Mouse (Mus musculus) intestine, embryonic 14.5 days (tissue): Measurements from ENCODE around the gene Gm16434. TPM values are rescaled to one million over a fixed set of nuclear protein-coding genes. Genes with fewer than 3 reads are reported as not detected.
"Not testable (repeated sequence)": the region's sequence is repeated elsewhere in the genome, so short reads cannot be mapped to it uniquely, and the experiment has no call there.

Experiments used
- ATAC-seq: fragments of 200-750 bp; cut with Nextera tagmentation; replicated peaks from 2 replicates; pipeline ENCODE4 v1.8.0; 2017; ENCODE audit warnings: low read depth, moderate number of reproducible peaks, moderate TSS enrichment, moderate library complexity; ENCODE audit not compliant: low FRiP score, low TSS enrichment
- DNase-seq: peaks from one replicate; pipeline ENCODE4 v3.0.0-alpha.2; 2018; ENCODE audit warnings: low spot score
- H3K27ac ChIP-seq: fragments of 300-500 bp; sonication (generic); 2 replicates; pipeline ENCODE4 v1.5.1; 2014; ENCODE audit warnings: low read depth, mild to moderate bottlenecking, control low read depth
- H3K27me3 ChIP-seq: fragments of 300-500 bp; sonication (generic); replicated peaks from 2 replicates; pipeline ENCODE4 v1.6.1; 2014; ENCODE audit warnings: low read length, control low read depth; ENCODE audit not compliant: control insufficient read depth, insufficient read depth
- H3K36me3 ChIP-seq: fragments of 300-500 bp; sonication (generic); 2 replicates; pipeline ENCODE4 v1.6.1; 2014; ENCODE audit warnings: low read length, control low read depth; ENCODE audit not compliant: control insufficient read depth, insufficient read depth
- H3K4me1 ChIP-seq: fragments of 300-500 bp; sonication (generic); replicated peaks from 2 replicates; pipeline ENCODE4 v1.6.1; 2014; ENCODE audit warnings: low read length, control low read depth, mixed read lengths; ENCODE audit not compliant: control insufficient read depth, insufficient read depth
- H3K4me2 ChIP-seq: fragments of 300-500 bp; sonication (generic); 2 replicates; pipeline ENCODE4 v1.6.1; 2014; ENCODE audit warnings: low read length
- H3K4me3 ChIP-seq: fragments of 300-500 bp; sonication (generic); 2 replicates; pipeline ENCODE4 v1.5.1; 2014; ENCODE audit warnings: low read depth, low read length, control low read depth, mixed read lengths
- H3K9ac ChIP-seq: fragments of 300-500 bp; sonication (generic); 2 replicates; pipeline ENCODE4 v1.6.1; 2014; ENCODE audit warnings: mild to moderate bottlenecking, low read length
- H3K9me3 ChIP-seq: fragments of 300-500 bp; sonication (generic); 2 replicates; pipeline ENCODE4 v1.6.1; 2016; ENCODE audit warnings: low read length, control low read depth; ENCODE audit not compliant: control insufficient read depth
- WGBS: fragments of 180-500 bp; shearing (Covaris S2); extraction: QIAGEN DNeasy Blood & Tissue Kit; methylation state at CpG from one replicate; pipeline ENCODE4 v1.1.7; 2014; 5-methylcytosine and 5-hydroxymethylcytosine counted together
- polyA plus RNA-seq: library from polyadenylated mRNA; unstranded; fragments of >200 nt; fragmentation: Nextera tagmentation; extraction: Ambion mirVana; gene quantifications from 2 replicates; pipeline ENCODE4 v1.2.1, GENCODE M21; 2014

Gm16434 gene
- not detected in 2 replicates for polyA plus RNA-seq

- not testable (repeated sequence) for H3K9me3 ChIP-seq, H3K9ac ChIP-seq, H3K27me3 ChIP-seq, H3K36me3 ChIP-seq, H3K4me3 ChIP-seq, ATAC-seq, H3K4me1 ChIP-seq, DNase-seq, H3K27ac ChIP-seq, H3K4me2 ChIP-seq
- no CpG with 5 or more reads among the region's 2 CpGs for WGBS
Observed at GRCm38 (mm10) chr14:7194440-7194839, at the start of gene Gm16434. Gene Gm16434 (minus strand): TSS chr14:7194540.

- not testable (repeated sequence) for ATAC-seq, H3K4me1 ChIP-seq, H3K27me3 ChIP-seq, H3K4me2 ChIP-seq, H3K36me3 ChIP-seq, H3K27ac ChIP-seq, H3K9ac ChIP-seq, H3K4me3 ChIP-seq, H3K9me3 ChIP-seq
- DNase-seq = peak; percentile 51
- WGBS = 3% methylated on average over 6 of the region's 10 CpGs
Observed at GRCm38 (mm10) chr14:7243498-7243897, 49.2 kb upstream of the Gm16434 start.

- H3K9ac ChIP-seq, H3K9me3 ChIP-seq, DNase-seq, H3K27me3 ChIP-seq, ATAC-seq, H3K4me1 ChIP-seq, H3K36me3 ChIP-seq, H3K4me3 ChIP-seq, H3K4me2 ChIP-seq, H3K27ac ChIP-seq: not testable (repeated sequence)
- 60% methylated on average over 1 of the region's 3 CpGs for WGBS
Observed at GRCm38 (mm10) chr14:7200070-7200469, 5.7 kb upstream of the Gm16434 start.

- not testable (repeated sequence) for H3K4me2 ChIP-seq, H3K27me3 ChIP-seq, DNase-seq, H3K36me3 ChIP-seq, H3K4me3 ChIP-seq, H3K27ac ChIP-seq, H3K9me3 ChIP-seq, H3K4me1 ChIP-seq, ATAC-seq, H3K9ac ChIP-seq
- no CpG with 5 or more reads among the region's 37 CpGs for WGBS
Observed at GRCm38 (mm10) chr14:7174483-7174971, 19.8 kb downstream of the Gm16434 start, which contains the start of gene Gm3512. Gene Gm3512 (minus strand): TSS chr14:7174533.

Other genes starting within 250 kb of the Gm16434 start
- not detected in 2 replicates for gene Gm6356, start 220.7 kb downstream of the Gm16434 start, polyA plus RNA-seq
- 1.1 and 1.3 TPM in 2 replicates for gene Gm10406, start 167.1 kb downstream of the Gm16434 start, polyA plus RNA-seq
- gene Gm3685, start 149.6 kb downstream of the Gm16434 start, polyA plus RNA-seq = not detected in 2 replicates
- 1.8 and 1.9 TPM in 2 replicates for gene Gm3696, start 93.9 kb downstream of the Gm16434 start, polyA plus RNA-seq
- not detected in 2 replicates for gene Gm6676, start 69.1 kb downstream of the Gm16434 start, polyA plus RNA-seq
- gene Gm3512, start 20.0 kb downstream of the Gm16434 start, polyA plus RNA-seq = 3.0 and 5.2 TPM in 2 replicates
- not detected in 2 replicates for gene Gm3727, start 70.2 kb upstream of the Gm16434 start, polyA plus RNA-seq
- gene Gm3739, start 120.5 kb upstream of the Gm16434 start, polyA plus RNA-seq = 1.1 and 1.3 TPM in 2 replicates
- not detected in 2 replicates for gene Gm5797, start 137.9 kb upstream of the Gm16434 start, polyA plus RNA-seq
- not detected in 2 replicates for gene Gm8374, start 170.6 kb upstream of the Gm16434 start, polyA plus RNA-seq